Mouse (Mus musculus) midbrain, postnatal 0 days (tissue): ENCODE measurements around the gene Csnk2a1. TPM values are rescaled to one million over a fixed set of nuclear protein-coding genes. Genes with fewer than 3 reads are reported as not detected.

Experiments used
- ATAC-seq: fragments of 200-750 bp; cut with Nextera tagmentation; 2 replicates; pipeline ENCODE4 v1.8.0; 2017; ENCODE audit warnings: moderate number of reproducible peaks, mild to moderate bottlenecking, moderate TSS enrichment, moderate library complexity; ENCODE audit not compliant: low FRiP score
- DNase-seq: peaks from one replicate; pipeline ENCODE4 v3.0.0-alpha.2; 2015; ENCODE audit warnings: low spot score
- H3K27ac ChIP-seq: fragments of 300-500 bp; sonication (generic); 2 replicates; pipeline ENCODE4 v1.5.1; 2014; ENCODE audit warnings: low read depth, mild to moderate bottlenecking, low read length, mixed read lengths
- H3K27me3 ChIP-seq: fragments of 300-500 bp; sonication (generic); 2 replicates; pipeline ENCODE4 v1.6.1; 2014; ENCODE audit warnings: low read length, control low read depth, mixed read lengths; ENCODE audit not compliant: insufficient read depth
- H3K36me3 ChIP-seq: fragments of 300-500 bp; sonication (generic); 2 replicates; pipeline ENCODE4 v1.6.1; 2014; ENCODE audit warnings: low read length, control low read depth, mixed read lengths; ENCODE audit not compliant: insufficient read depth
- H3K4me1 ChIP-seq: fragments of 300-500 bp; sonication (generic); 2 replicates; pipeline ENCODE4 v1.6.1; 2014; ENCODE audit warnings: mild to moderate bottlenecking, control low read depth, antibody characterized with exemption, low read length, mixed read lengths; ENCODE audit not compliant: insufficient read depth
- H3K4me2 ChIP-seq: fragments of 300-500 bp; sonication (generic); 2 replicates; pipeline ENCODE4 v1.6.1; 2014; ENCODE audit warnings: low read depth, mild to moderate bottlenecking, low read length, mixed read lengths; ENCODE audit not compliant: poor library complexity, severe bottlenecking
- H3K4me3 ChIP-seq: fragments of 300-500 bp; sonication (generic); 2 replicates; pipeline ENCODE4 v1.5.1; 2014; ENCODE audit warnings: low read depth, mild to moderate bottlenecking, low read length, moderate library complexity
- H3K9ac ChIP-seq: fragments of 300-500 bp; sonication (generic); replicated peaks from 2 replicates; pipeline ENCODE4 v1.6.1; 2014; ENCODE audit warnings: mild to moderate bottlenecking, low read length, moderate library complexity, mixed read lengths; ENCODE audit not compliant: poor library complexity, severe bottlenecking
- H3K9me3 ChIP-seq: fragments of 300-500 bp; sonication (generic); 2 replicates; pipeline ENCODE4 v1.6.1; 2016; ENCODE audit warnings: low read length, control low read depth
- CTCF ChIP-seq: IDR thresholded peaks from 2 replicates; pipeline ENCODE4 v1.5.1; 2016; ENCODE audit warnings: antibody characterized with exemption, mild to moderate bottlenecking
- WGBS: fragments of 180-500 bp; shearing (Covaris S2); extraction: QIAGEN DNeasy Blood & Tissue Kit; methylation state at CpG from one replicate; pipeline ENCODE4 v1.1.7; 2014; 5-methylcytosine and 5-hydroxymethylcytosine counted together
- polyA plus RNA-seq: library from polyadenylated mRNA; unstranded; fragments of >200 nt; fragmentation: Nextera tagmentation; extraction: Ambion mirVana; gene quantifications from 2 replicates; pipeline ENCODE4 v1.2.1, GENCODE M21; 2015
- total RNA-seq: library from RNA; depleted of rRNA; stranded (reverse); fragments of >200 nt; gene quantifications from 2 replicates; pipeline ENCODE4 v1.2.3, GENCODE M21; 2014

The Csnk2a1 gene
- total and polyA plus RNA-seq, 2 experiments from 2014 or later: 106 to 161 TPM

DNA sequence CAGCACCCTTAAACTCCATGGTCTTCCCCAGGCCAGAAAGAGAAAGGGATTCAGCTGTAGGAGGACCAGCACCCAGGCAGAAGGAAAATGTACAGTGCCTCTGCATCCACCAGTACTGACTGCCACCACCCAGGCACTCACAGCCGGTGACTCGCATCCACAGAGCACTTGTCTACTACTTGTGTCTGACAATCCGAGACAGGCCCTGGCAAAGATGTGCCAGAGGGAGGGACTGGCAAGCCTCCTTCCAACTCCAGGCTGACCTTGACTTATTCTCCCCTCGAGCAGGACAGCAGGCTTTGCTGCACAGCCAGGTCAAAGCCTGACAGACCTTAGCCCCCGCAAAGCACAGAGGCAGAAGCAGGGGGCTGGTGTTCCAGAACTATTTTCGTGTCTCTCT, 90.4 kb downstream of the Csnk2a1 start:
- Histone ChIP-seq H3K4me1 (no peaks in the 10 kb centered on the region), H3K27ac (no peak overlapping the region), H3K36me3 (peaks cover 59% of the 10 kb centered on the region), H3K4me2 (no peak overlapping the region), H3K9ac (no peak overlapping the region), H3K9me3 (no peaks in the 10 kb centered on the region), H3K4me3 (no peak overlapping the region), H3K27me3 (no peaks in the 10 kb centered on the region)
- 91% methylated on average over 6 of the region's 6 CpGs for WGBS
- DNase-seq: no peak
- ATAC-seq: no peak
- no peak for TF ChIP-seq CTCF

DNA sequence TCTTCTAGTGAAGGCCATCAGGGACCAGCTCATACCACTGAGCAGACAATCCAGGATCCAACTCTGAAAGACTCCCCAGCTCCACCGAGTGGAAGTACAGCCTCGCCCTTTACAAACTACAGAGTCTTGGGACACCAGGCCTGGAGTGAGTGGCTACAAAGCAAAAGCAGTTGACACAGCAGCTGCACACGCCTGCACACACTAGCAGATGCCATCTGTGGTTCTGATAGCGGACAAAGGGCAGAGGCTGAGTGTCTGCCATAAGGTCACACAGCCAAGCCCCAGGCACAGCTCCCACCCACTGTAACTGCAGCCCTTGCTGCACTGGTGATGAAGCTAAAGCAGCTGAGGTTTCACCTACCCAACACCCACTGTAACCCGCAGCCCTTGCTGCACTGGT, 94.9 kb downstream of the Csnk2a1 start:
- 93% methylated on average over 5 of the region's 5 CpGs for WGBS
- DNase-seq (no peak), ATAC-seq (no peak)
- Histone ChIP-seq H3K36me3 (peaks cover 71% of the 10 kb centered on the region), H3K4me3 (no peak overlapping the region), H3K9ac (no peak overlapping the region), H3K27me3 (no peaks in the 10 kb centered on the region), H3K27ac (no peak overlapping the region), H3K9me3 (no peaks in the 10 kb centered on the region), H3K4me2 (no peak overlapping the region), H3K4me1 (no peaks in the 10 kb centered on the region)
- TF ChIP-seq CTCF: no peak

DNA sequence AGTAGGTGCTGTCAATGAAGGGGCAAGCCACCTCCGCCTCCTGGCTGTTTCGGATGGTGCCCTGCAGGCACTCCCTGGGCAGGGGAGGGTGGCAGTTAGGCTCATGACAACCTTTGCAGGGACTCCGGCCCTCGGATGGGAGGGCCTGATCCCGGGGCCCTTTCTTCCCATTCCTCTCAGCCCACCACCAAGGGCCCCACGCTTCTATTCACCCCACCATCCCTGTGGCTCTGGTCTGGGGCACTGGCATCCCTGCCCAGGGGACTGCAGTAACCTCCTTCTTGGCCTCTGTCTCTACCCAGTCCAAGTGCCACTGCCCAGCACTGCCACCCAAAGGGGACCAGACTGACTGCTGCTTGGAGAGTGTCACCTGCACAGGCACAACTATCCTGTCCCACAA, 95.6 kb downstream of the Csnk2a1 start:
- no peak for ATAC-seq
- no peak overlapping the region for H3K4me3 ChIP-seq
- H3K9ac ChIP-seq: no peak overlapping the region
- WGBS: 96% methylated on average over 6 of the region's 6 CpGs
- H3K4me1 ChIP-seq: no peaks in the 10 kb centered on the region
- TF ChIP-seq CTCF: no peak
- no peaks in the 10 kb centered on the region for H3K9me3 ChIP-seq
- no peak for DNase-seq
- H3K4me2 ChIP-seq: no peak overlapping the region
- no peak overlapping the region for H3K27ac ChIP-seq
- peaks cover 73% of the 10 kb centered on the region for H3K36me3 ChIP-seq
- H3K27me3 ChIP-seq: no peaks in the 10 kb centered on the region

DNA sequence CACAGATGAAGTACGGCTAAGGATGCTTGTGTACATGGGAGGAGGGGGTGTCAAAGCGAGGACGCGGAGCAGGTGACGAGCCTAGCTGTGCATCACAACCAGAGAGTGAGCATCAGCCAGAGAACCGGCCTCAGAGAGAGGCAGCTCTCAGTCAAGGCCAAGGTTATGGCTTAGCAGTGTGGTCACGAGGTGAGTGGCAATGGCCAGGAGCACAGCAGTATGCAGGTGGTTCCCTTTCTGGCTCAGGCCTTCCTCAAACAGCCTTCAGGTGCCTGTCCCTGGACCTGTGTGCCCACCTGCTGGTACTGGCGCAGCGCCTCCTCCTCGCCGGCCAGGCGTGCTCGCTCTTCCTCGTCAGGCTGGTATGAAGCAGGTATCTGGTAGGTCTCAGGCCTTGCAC, 97.3 kb downstream of the Csnk2a1 start:
- H3K9ac ChIP-seq: no peak overlapping the region
- no peak overlapping the region for H3K27ac ChIP-seq
- no peaks in the 10 kb centered on the region for H3K27me3 ChIP-seq
- no peak for ATAC-seq
- no peak for TF ChIP-seq CTCF
- H3K4me2 ChIP-seq: no peak overlapping the region
- H3K4me3 ChIP-seq: no peak overlapping the region
- WGBS: 97% methylated on average over 14 of the region's 14 CpGs
- peaks cover 69% of the 10 kb centered on the region for H3K36me3 ChIP-seq
- no peak for DNase-seq
- no peaks in the 10 kb centered on the region for H3K4me1 ChIP-seq
- no peaks in the 10 kb centered on the region for H3K9me3 ChIP-seq

DNA sequence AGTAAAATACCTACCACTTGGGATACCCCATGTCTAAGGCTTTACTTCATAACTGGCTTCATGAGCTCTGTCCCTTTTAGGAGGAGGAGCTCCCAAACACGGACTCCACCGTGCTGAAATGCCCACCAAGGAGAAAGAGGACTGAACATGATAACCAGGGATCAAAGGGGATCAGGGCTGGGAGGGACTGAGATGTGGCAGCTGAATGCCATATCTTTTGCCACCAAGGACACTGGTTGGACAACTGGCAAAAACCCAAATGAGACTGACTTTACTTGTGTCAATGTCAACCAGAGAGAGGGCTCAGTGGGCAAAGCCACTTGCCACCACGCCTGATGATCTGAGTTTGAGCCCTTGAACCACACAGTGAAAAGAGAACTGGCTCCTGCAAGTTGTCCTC, 98.2 kb downstream of the Csnk2a1 start:
- Histone ChIP-seq H3K9me3 (no peaks in the 10 kb centered on the region), H3K4me3 (no peak overlapping the region), H3K27ac (no peak overlapping the region), H3K4me1 (no peaks in the 10 kb centered on the region), H3K36me3 (peaks cover 73% of the 10 kb centered on the region), H3K4me2 (no peak overlapping the region), H3K27me3 (no peaks in the 10 kb centered on the region), H3K9ac (no peak overlapping the region)
- DNase-seq (no peak), ATAC-seq (no peak)
- no peak for TF ChIP-seq CTCF
- 83% methylated on average over 3 of the region's 3 CpGs for WGBS

DNA sequence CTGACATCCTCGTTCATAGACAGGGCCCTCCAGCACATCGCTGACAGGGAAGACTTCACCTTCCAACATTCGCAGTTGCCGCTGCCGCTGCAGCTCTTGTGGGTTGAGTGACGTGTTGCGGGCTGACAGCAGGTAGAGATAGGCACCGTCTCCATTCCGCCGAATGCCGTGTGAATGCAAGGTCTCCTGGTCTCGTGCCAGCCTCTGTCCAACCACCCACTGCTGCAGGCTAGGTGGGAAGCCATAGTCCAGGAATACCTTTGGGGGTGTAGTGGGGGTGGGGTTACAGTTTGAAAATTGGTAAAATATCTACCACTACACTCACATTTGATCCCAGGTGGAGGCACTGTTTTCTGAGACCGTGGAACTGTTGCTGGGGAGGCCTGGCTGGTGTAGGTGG, 99.5 kb downstream of the Csnk2a1 start:
- 94% methylated on average over 13 of the region's 13 CpGs for WGBS
- H3K4me1 ChIP-seq: peaks cover 4% of the 10 kb centered on the region
- H3K9me3 ChIP-seq: no peaks in the 10 kb centered on the region
- no peaks in the 10 kb centered on the region for H3K27me3 ChIP-seq
- DNase-seq (no peak), ATAC-seq (no peak)
- TF ChIP-seq CTCF: no peak
- H3K4me2 ChIP-seq: no peak overlapping the region
- H3K27ac ChIP-seq: no peak overlapping the region
- H3K36me3 ChIP-seq: peaks cover 66% of the 10 kb centered on the region
- no peak overlapping the region for H3K4me3 ChIP-seq
- H3K9ac ChIP-seq: no peak overlapping the region
